Mouse (Mus musculus) activated CD4-positive, CD25-positive, alpha-beta regulatory T cell (primary cell): ENCODE results near the gene Arhgap29. TPM values are rescaled to one million over a fixed set of nuclear protein-coding genes. Genes with fewer than 3 reads are reported as not detected.

Source experiments
- polyA plus RNA-seq, 2 experiments: library from polyadenylated mRNA; unstranded; fragments of 100-300 nt; shearing (Covaris generic); gene quantifications; one replicate each; pipeline ENCODE4 v1.2.1; 2017

Arhgap29 gene
- 1 to 10 TPM in 1 of 2 experiments, under 1 TPM in 1; 0.08 to 1.4 TPM for polyA plus RNA-seq

GRCm38 (mm10) chr3:121952041-121952591 is at the start of gene Arhgap29:
TSS of gene Arhgap29 (plus strand) at chr3:121952541.

GRCm38 (mm10) chr3:122043799-122044547 is 91.6 kb downstream of the Arhgap29 start, which contains the start of gene Abca4:
TSS of gene Abca4 (plus strand) at chr3:122044443.

Other genes with a start within 250 kb of the Arhgap29 start
- not detected for gene F3, start 229.0 kb upstream of the Arhgap29 start, polyA plus RNA-seq
- gene Abcd3, start 137.2 kb upstream of the Arhgap29 start, polyA plus RNA-seq: 10 to 100 TPM in 1 of 2 experiments, 1 to 10 TPM in 1; 9.1 to 18.4 TPM
- gene Abca4, start 91.9 kb downstream of the Arhgap29 start, polyA plus RNA-seq: under 1 TPM in 1 of 2 experiments, not detected in 1; 0.43 TPM